Mouse (Mus musculus) spleen, adult 12 weeks (tissue): Measurements from ENCODE around the gene Gm11034.

Experiments
- DNase-seq: peaks from one replicate; pipeline ENCODE4 v3.0.0; 2022; ENCODE audit warnings: low spot score

Gm11034 gene

GRCm38 (mm10) chr8:72210710-72211109, 2.7 kb downstream of the Gm11034 start:
- no peak for DNase-seq

- DNase-seq: no peak
These were observed 3.2 kb downstream of the Gm11034 start for GRCm38 (mm10) chr8:72210222-72210621.

GRCm38 (mm10) chr8:72208582-72208981, 4.9 kb downstream of the Gm11034 start:
- no peak for DNase-seq

DNA sequence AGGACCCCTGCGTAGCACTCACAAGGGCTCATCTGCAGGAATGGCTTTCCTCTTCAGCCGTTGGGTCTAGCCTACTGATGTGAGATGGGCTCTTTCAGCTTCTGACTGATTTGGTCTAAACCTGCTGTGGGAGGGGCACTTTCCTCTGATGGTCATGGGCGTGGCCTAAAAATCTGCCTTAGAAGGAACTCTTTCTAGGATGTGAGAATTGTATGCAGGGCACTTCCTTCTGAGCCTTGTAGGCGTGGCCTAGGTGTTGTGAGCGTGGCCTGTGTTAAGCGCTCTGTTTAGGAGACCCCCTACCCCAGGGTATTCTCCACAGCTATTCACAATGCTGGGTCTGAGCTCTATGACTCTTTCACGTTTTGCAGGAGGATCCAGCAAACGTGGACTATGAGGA, 15.4 kb downstream of the Gm11034 start:
- no peak for DNase-seq

DNA sequence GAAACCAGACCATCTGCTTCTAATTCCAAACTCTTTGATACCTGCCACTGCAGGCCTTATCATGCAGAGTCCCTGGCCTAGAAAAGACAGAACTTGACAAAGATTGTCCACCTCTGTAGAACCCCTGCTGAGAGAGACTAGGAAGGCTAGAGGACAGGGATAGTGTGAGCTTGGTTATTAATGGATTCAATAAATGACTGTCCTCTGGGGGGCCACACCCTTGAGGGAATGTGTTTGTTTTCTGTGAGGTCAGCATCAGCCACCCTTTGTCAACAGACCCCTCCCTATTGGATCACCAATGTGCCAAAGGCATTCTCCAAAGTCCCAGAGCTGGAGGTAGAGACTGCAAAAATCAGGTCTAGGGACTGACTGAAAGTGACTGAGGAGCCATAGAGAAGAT, 21.4 kb downstream of the Gm11034 start:
- no peak for DNase-seq

DNA sequence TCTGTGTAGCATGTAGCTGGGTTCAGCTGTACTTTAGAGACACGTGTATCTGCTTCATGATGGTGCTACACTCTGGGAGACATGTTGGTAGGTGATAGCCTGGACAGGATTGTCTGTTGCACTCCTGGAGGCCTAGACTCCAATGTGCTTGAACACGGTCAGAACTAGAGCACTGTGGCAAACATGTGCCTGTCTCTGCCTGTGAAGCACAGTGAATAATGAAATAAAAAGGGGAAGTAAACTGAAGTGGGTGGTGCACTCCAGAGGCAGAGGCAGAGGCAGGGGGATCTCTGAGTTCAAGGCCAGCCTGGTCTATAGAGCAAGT, 23.3 kb downstream of the Gm11034 start:
- no peak for DNase-seq

GRCm38 (mm10) chr8:72189417-72190214, 23.8 kb downstream of the Gm11034 start, which contains the start of gene Hsh2d:
Gene Hsh2d, plus strand, starts transcription at chr8:72189638.
- peak; percentile 51 for DNase-seq

DNA sequence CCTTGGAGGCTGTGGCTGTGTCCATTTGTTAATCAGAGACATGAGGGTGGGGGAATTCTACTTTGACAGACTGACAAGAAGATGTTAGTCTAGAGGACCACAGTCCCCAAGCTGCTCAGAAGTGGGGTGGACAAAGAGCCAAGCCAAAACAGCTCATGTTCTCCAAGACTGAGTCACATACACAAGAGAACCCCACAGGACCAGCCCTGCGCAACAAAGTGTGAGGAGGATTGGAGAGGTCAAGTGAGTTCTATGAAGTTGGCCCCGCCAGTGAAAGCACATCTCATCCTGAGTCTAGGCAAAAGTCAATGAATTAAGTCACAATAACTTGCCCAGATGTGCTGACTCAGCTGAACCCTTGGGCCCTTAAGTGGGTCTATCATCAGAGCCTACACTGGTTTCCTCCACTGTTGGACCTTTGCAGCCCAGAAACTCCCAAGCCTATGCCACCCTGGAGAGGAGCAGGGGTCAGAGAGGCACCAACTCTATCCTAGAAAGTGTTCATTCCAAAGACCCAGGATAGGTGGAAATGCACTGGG, 25.6 kb downstream of the Gm11034 start:
- DNase-seq: no peak

- no peak for DNase-seq
These were observed 29.8 kb downstream of the Gm11034 start for GRCm38 (mm10) chr8:72183554-72184202.

DNA sequence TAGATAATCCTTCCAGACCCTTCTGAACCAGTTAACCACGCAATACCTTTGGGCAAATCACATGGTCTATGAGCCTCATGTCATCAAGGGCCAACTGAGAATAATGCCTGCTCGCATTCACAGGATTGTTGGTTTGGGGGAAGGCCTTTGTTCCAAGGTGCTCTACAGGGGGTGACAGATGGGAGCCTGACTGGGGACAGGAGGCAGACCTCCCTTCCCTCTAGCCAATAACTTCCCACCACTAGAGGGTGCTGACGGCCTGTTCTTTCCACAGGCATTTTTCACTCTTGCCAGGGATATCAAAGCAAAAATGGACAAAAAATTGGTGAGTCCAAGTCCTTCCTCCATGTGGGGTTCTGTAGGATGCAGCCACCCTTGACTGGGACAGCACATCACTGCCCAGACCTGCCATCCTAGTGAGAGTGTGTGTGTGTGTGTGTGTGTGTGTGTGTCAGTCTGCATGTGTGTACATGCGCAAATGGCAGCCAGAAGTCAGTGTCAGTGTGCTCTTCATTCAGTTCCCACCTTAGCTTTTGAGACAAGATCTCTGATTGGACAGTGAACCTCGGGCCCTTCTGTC, 36.0 kb downstream of the Gm11034 start:
- no peak for DNase-seq

DNA sequence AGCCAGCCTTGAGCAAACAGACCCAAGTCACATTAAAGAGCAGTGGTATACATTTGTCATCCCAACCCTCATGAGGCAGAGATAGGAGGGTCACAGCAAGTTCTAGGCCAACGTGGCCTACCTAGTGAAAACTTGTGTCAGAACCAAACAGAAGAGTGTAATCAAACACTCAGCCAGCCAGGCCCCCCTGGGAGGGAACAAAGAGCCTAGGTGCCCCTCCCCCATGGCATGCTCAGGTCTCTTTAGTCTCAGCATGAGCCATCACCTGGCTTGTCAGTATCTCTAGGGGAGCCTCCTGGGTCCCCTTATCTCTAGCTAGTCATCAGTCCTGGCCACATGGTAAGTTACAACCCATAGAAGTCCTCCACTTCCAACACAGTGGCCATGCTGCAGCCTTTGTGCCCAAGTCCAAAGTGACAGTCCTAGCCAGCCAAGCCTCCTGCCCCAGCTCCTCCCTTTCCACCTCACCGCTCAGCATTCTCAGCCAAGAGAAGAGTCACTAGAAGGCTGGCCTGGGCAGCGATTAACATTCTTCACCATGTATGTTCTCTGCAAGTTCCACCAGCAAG, 43.7 kb downstream of the Gm11034 start:
- no peak for DNase-seq

DNA sequence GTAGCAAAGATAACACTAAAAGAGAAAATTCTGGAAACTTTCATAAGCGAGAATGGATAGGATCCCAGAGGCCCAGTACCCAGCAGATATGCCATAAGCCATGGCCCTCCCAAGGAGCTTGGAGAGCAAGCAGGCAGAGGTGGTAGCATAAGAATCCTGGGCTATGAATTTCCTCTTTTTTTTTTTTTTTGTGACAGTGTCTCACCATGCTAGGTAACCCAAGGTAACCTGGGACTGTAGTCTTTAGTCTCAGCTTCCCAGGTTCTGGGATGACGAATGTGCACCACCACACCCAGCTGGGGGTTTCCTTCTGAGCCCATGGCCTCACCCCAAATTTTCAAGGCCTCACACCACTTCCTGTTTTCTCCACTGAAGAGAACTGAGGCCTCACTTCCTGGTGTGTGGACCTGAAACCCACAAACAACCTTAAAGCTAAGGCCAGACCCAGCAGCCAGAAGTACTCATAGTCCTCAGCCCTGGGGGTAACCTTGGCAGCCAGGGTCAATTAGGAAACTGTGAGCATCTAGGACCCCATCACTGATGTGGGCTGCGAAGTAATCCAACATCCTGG, 44.3 kb downstream of the Gm11034 start:
- DNase-seq: peak; percentile 45
